Mouse (Mus musculus) splenic B cell, adult 2 months (primary cell): ENCODE data around the gene Oasl2.
"Not testable (repeated sequence)": the region's sequence is repeated elsewhere in the genome, so short reads cannot be mapped to it uniquely, and the experiment has no call there.

Experiments used
- DNase-seq: peaks from one replicate; pipeline ENCODE4 v3.0.0-alpha.2; 2011; ENCODE audit warnings: low read depth, low spot score
- H3K27me3 ChIP-seq: 2 replicates; pipeline ENCODE4 v1.6.1; 2012; ENCODE audit warnings: mild to moderate bottlenecking, low read length, moderate library complexity, mixed read lengths; ENCODE audit not compliant: control insufficient read depth, poor library complexity, insufficient read depth, severe bottlenecking
- H3K36me3 ChIP-seq: 2 replicates; pipeline ENCODE4 v1.6.1; 2012; ENCODE audit warnings: mild to moderate bottlenecking, low read length, moderate library complexity, mixed read lengths; ENCODE audit not compliant: control insufficient read depth, poor library complexity, insufficient read depth, severe bottlenecking

Oasl2 gene

GRCm38 (mm10) chr5:114926753-114927152 lies 30.0 kb downstream of the Oasl2 start:
- Histone ChIP-seq H3K27me3 (no peaks in the 10 kb centered on the region), H3K36me3 (peaks cover 2% of the 10 kb centered on the region; the same call in 1 of the 2 replicates)
- DNase-seq = peak; percentile 32

- Histone ChIP-seq H3K36me3 (peaks cover 4% of the 10 kb centered on the region), H3K27me3 (no peaks in the 10 kb centered on the region)
- DNase-seq = no peak
Observed at GRCm38 (mm10) chr5:114931626-114932025, 34.9 kb downstream of the Oasl2 start.

- no peaks in the 10 kb centered on the region for H3K27me3 ChIP-seq
- DNase-seq = no peak
Observed at GRCm38 (mm10) chr5:114933206-114933605, 36.5 kb downstream of the Oasl2 start.

GRCm38 (mm10) chr5:114935838-114936237 lies 39.1 kb downstream of the Oasl2 start:
- no peak for DNase-seq
- H3K36me3 ChIP-seq = peaks cover 7% of the 10 kb centered on the region
- no peaks in the 10 kb centered on the region for H3K27me3 ChIP-seq

More at GRCm38 (mm10) chr5:114933206-114933605, 36.5 kb downstream of the Oasl2 start:
- H3K36me3 ChIP-seq = peaks cover 7% of the 10 kb centered on the region

GRCm38 (mm10) chr5:114941138-114941537 lies 44.4 kb downstream of the Oasl2 start:
- not testable (repeated sequence) for DNase-seq, H3K27me3 ChIP-seq
- H3K36me3 ChIP-seq = peaks cover 10% of the 10 kb centered on the region

- DNase-seq = peak; percentile 92
- H3K27me3 ChIP-seq = no peaks in the 10 kb centered on the region
- H3K36me3 ChIP-seq = peaks cover 9% of the 10 kb centered on the region
Observed at GRCm38 (mm10) chr5:114942074-114942765, 45.5 kb downstream of the Oasl2 start, which contains the start of gene 2210016L21Rik. TSS of gene 2210016L21Rik (plus strand) at chr5:114942158.

- DNase-seq = no peak
- Histone ChIP-seq H3K36me3 (peaks cover 9% of the 10 kb centered on the region), H3K27me3 (no peaks in the 10 kb centered on the region)
Observed at GRCm38 (mm10) chr5:114942766-114943130, 46.0 kb downstream of the Oasl2 start.

- H3K36me3 ChIP-seq = peaks cover 13% of the 10 kb centered on the region
- H3K27me3 ChIP-seq = no peaks in the 10 kb centered on the region
- DNase-seq = no peak
Observed at GRCm38 (mm10) chr5:114945072-114945471, 48.3 kb downstream of the Oasl2 start.

GRCm38 (mm10) chr5:114948891-114949290 lies 52.2 kb downstream of the Oasl2 start:
- H3K27me3 ChIP-seq = no peaks in the 10 kb centered on the region
- no peak for DNase-seq
- H3K36me3 ChIP-seq = peaks cover 11% of the 10 kb centered on the region

- Histone ChIP-seq H3K36me3 (peaks cover 11% of the 10 kb centered on the region), H3K27me3 (no peaks in the 10 kb centered on the region)
- no peak for DNase-seq
Observed at GRCm38 (mm10) chr5:114949316-114949715, 52.6 kb downstream of the Oasl2 start.

GRCm38 (mm10) chr5:114949812-114950211 lies 53.1 kb downstream of the Oasl2 start:
- DNase-seq = no peak
- Histone ChIP-seq H3K36me3 (peaks cover 11% of the 10 kb centered on the region), H3K27me3 (no peaks in the 10 kb centered on the region)

- no peaks in the 10 kb centered on the region for H3K27me3 ChIP-seq
- no peak for DNase-seq
- peaks cover 9% of the 10 kb centered on the region for H3K36me3 ChIP-seq
Observed at GRCm38 (mm10) chr5:114950669-114951068, 53.9 kb downstream of the Oasl2 start.

GRCm38 (mm10) chr5:114951279-114951880 lies 54.6 kb downstream of the Oasl2 start:
- H3K27me3 ChIP-seq = no peaks in the 10 kb centered on the region
- no peak for DNase-seq

GRCm38 (mm10) chr5:114953326-114953725 lies 56.6 kb downstream of the Oasl2 start:
- DNase-seq = no peak
- Histone ChIP-seq H3K36me3 (peaks cover 4% of the 10 kb centered on the region), H3K27me3 (no peaks in the 10 kb centered on the region)

More at GRCm38 (mm10) chr5:114951279-114951880, 54.6 kb downstream of the Oasl2 start:
- H3K36me3 ChIP-seq = peaks cover 6% of the 10 kb centered on the region

GRCm38 (mm10) chr5:114958069-114958468 lies 61.3 kb downstream of the Oasl2 start:
- Histone ChIP-seq H3K36me3 (no peaks in the 10 kb centered on the region), H3K27me3 (no peaks in the 10 kb centered on the region)
- no peak for DNase-seq
